Mouse (Mus musculus): ENCODE measurements at regions not wholly inside any gene's neighbourhood (a gene's known extent, or its start where the extent isn't known, plus 50 kb on each side); places are given as distances from the start of the nearest gene placed in this dataset.

DNA sequence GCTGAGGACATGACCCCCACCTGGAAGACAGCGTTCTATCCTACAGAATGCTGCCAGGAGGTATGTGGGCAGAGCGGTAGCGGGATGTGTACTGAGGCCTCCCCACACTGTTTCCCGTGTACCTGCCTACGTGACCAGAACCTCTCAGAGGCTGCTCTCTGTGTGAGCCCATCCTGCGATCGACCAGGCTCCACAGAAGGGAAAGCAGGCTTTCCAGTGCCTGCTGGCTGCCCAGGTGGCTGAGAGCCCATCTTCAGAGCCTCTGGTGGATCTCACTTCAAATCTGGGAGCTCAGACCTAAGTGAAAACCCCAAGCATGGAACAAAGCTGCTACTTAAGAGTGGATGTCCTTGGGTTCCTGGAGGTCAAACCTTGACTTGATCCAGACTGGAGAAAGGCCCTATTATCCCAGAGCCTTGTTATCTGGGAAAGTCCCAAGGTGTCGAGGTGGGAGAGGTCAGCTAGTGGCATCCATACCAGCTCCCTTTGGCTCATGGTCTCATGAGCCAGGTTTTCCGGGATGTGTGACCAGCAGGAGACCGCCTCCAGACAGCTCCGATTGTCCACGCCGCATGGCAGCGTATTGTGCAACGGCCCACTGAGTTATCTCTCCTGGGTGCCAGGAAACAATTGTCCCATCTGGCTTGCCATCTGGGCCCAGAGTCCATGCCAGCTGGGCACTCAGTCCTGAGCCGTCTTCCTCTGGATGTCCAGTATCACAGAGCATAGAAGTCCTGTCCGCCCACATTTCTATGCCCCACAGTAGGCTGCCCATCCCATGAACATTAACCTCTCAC lies 303.5 kb upstream of the Dio3 start:
- TF ChIP-seq CTCF (IDR thresholded peaks at IDR 0.05; ENCODE audit: insufficient read depth, low read length), result no peak
- TF ChIP-seq POLR2A (IDR thresholded peaks at IDR 0.05; ENCODE audit: borderline replicate concordance, extremely low read depth, low read depth, low read length), result no peak

All from lung, adult 2 months (tissue).